ENCODE assay signal across 12 mouse cellular contexts in genomic region chr9:65164870-65165269, GRCm38 (mm10). TPM values are rescaled to one million over a fixed set of nuclear protein-coding genes. Genes with fewer than 3 reads are reported as not detected.
DNase-seq lines count a peak whose midpoint lies in the region; ATAC-seq and TF ChIP-seq lines count a peak whose summit lies in the region.
"Had no signal": no experiment of that assay in that cellular context is flagged by ENCODE, and none has a peak within 500 bp of the region (broad histone marks: within the 10 kb centered on the region; RNA-seq: fewer than 3 reads in every experiment).

No protein-coding gene starts in this region.

- H3K27ac ChIP-seq in bone marrow, adult 2 months (ENCODE audit: control insufficient read depth, insufficient read depth, low read depth, low read length, poor library complexity) = no peak overlapping the region
- H3K27ac ChIP-seq in stomach, postnatal 0 days (replicated peaks) = no peak overlapping the region
- no peak overlapping the region for H3K27ac ChIP-seq in heart, embryonic 11.5 days (ENCODE audit: low read depth, low read length)
- H3K27ac ChIP-seq: forebrain, embryonic 15.5 days; heart, embryonic 15.5 days; limb, embryonic 13.5 days had no signal

- H3K4me3 ChIP-seq in bone marrow, adult 2 months (replicated peaks; ENCODE audit: control insufficient read depth, low read depth, low read length) = no peak overlapping the region
- no peak overlapping the region for H3K4me3 ChIP-seq in stomach, postnatal 0 days (ENCODE audit: low read depth, low read length)
- H3K4me3 ChIP-seq in heart, embryonic 11.5 days (ENCODE audit: low read depth, low read length) = no peak overlapping the region
- H3K4me3 ChIP-seq: forebrain, embryonic 15.5 days; heart, embryonic 15.5 days; limb, embryonic 13.5 days had no signal

- no peak overlapping the region for H3K4me2 ChIP-seq in stomach, postnatal 0 days (replicated peaks; ENCODE audit: low read depth)
- H3K4me2 ChIP-seq in heart, embryonic 11.5 days = no peak overlapping the region
- H3K4me2 ChIP-seq: forebrain, embryonic 15.5 days; heart, embryonic 15.5 days; limb, embryonic 13.5 days had no signal

- no peaks in the 10 kb centered on the region for H3K9me3 ChIP-seq in stomach, postnatal 0 days (ENCODE audit: control insufficient read depth, low read length)
- no peaks in the 10 kb centered on the region for H3K9me3 ChIP-seq in heart, embryonic 11.5 days (replicated peaks; ENCODE audit: control insufficient read depth, low read length)
- H3K9me3 ChIP-seq: forebrain, embryonic 15.5 days; heart, embryonic 15.5 days; limb, embryonic 13.5 days had no signal

- H3K36me3 ChIP-seq in stomach, postnatal 0 days (ENCODE audit: control insufficient read depth, insufficient read depth, low read length) = no peaks in the 10 kb centered on the region
- H3K36me3 ChIP-seq in heart, embryonic 11.5 days (ENCODE audit: control insufficient read depth, insufficient read depth, low read length) = no peaks in the 10 kb centered on the region
- H3K36me3 ChIP-seq: forebrain, embryonic 15.5 days; heart, embryonic 15.5 days; limb, embryonic 13.5 days had no signal

- TF ChIP-seq CTCF in bone marrow, adult 2 months (IDR thresholded peaks at IDR 0.05; ENCODE audit: control insufficient read depth, insufficient read depth, low read length) = 0 out of 2 replicates have a peak, but pooled peaks have one; percentile 14
- TF ChIP-seq CTCF in stomach, postnatal 0 days (IDR thresholded peaks at IDR 0.05; ENCODE audit: low read depth) = peak; percentile 75

- H3K4me1 ChIP-seq in bone marrow, adult 2 months (ENCODE audit: control insufficient read depth, insufficient read depth, low read length) = no peaks in the 10 kb centered on the region
- H3K4me1 ChIP-seq in stomach, postnatal 0 days (replicated peaks; ENCODE audit: control insufficient read depth, insufficient read depth) = peaks cover 4% of the 10 kb centered on the region; the same call in 1 of the 2 replicates
- peaks cover 6% of the 10 kb centered on the region; the same call in 1 of the 2 replicates for H3K4me1 ChIP-seq in heart, embryonic 11.5 days (ENCODE audit: control insufficient read depth, insufficient read depth, low read length)

- H3K27me3 ChIP-seq in stomach, postnatal 0 days (ENCODE audit: control insufficient read depth, insufficient read depth, low read length) = peaks cover 16% of the 10 kb centered on the region
- peaks cover 22% of the 10 kb centered on the region for H3K27me3 ChIP-seq in heart, embryonic 11.5 days (ENCODE audit: control insufficient read depth, insufficient read depth, low read length)
- H3K27me3 ChIP-seq: forebrain, embryonic 15.5 days had no signal

- DNase-seq in kidney, postnatal 14 days = peak; percentile 36
- DNase-seq in kidney, adult 18-20 months = no peak
- DNase-seq in thymus, postnatal 0 days (ENCODE audit: low spot score) = peak; percentile 25
- DNase-seq in thymus, postnatal 25 days = no peak
- no peak for DNase-seq in stomach, postnatal 0 days (ENCODE audit: low spot score)
- DNase-seq: cerebellum, adult 18-20 months had no signal

- no peak for TF ChIP-seq EP300 in stomach, postnatal 0 days (optimal IDR thresholded peaks at IDR 0.05)

- no peak overlapping the region for H3K9ac ChIP-seq in stomach, postnatal 0 days (ENCODE audit: low read length)
- H3K9ac ChIP-seq in heart, embryonic 11.5 days (ENCODE audit: low read depth, low read length) = no peak overlapping the region
- H3K9ac ChIP-seq: forebrain, embryonic 15.5 days; heart, embryonic 15.5 days; limb, embryonic 13.5 days had no signal

- 17% methylated on average over 1 of the region's 1 CpGs for WGBS in bone marrow, adult 2 months
- WGBS in stomach, postnatal 0 days = 22% methylated on average over 1 of the region's 1 CpGs
- WGBS in heart, embryonic 11.5 days (ENCODE audit: insufficient replicate concordance) = 13% methylated on average over 1 of the region's 1 CpGs

- no peak for ATAC-seq in stomach, postnatal 0 days (ENCODE audit: low FRiP score, low TSS enrichment)
- ATAC-seq in frontal cortex, adult (ENCODE audit: low TSS enrichment) = no peak
- no peak for ATAC-seq in heart, embryonic 11.5 days (replicated peaks; ENCODE audit: insufficient number of reproducible peaks, low FRiP score, low TSS enrichment)
- ATAC-seq: forebrain, embryonic 15.5 days had no signal

- TF ChIP-seq POLR2A in bone marrow, adult 2 months (IDR thresholded peaks at IDR 0.05; ENCODE audit: borderline replicate concordance, control insufficient read depth, low read depth, low read length) = no peak

RNA-seq across cellular contexts. Expression of gene Igdcc3, which starts 23.9 kb away (rescaled TPM):
- polyA plus RNA-seq in thymus, postnatal 0 days (2015; fragmentation: Nextera tagmentation; extraction: Ambion mirVana) = 0.09 TPM in 1 of 2 replicates, not detected in the other
- polyA plus RNA-seq in bone marrow, adult 2 months (2011; ENCODE audit: insufficient read depth, insufficient read length, low replicate concordance, missing spikeins) = not detected in 2 replicates
- 0.32 and 0.35 TPM in 2 replicates for polyA plus RNA-seq in stomach, postnatal 0 days (2015; fragmentation: Nextera tagmentation; extraction: Ambion mirVana)
- 6.3 and 6.8 TPM in 2 replicates for polyA plus RNA-seq in heart, embryonic 11.5 days (2014; fragmentation: Nextera tagmentation; extraction: Ambion mirVana)

RNA-seq across cellular contexts. Expression of gene Parp16, which starts 30.3 kb away (rescaled TPM):
- polyA plus RNA-seq in thymus, postnatal 0 days (2015; fragmentation: Nextera tagmentation; extraction: Ambion mirVana) = 6.0 and 7.3 TPM in 2 replicates
- 4.3 and 7.0 TPM in 2 replicates for polyA plus RNA-seq in bone marrow, adult 2 months (2011; ENCODE audit: insufficient read depth, insufficient read length, low replicate concordance, missing spikeins)
- polyA plus RNA-seq in stomach, postnatal 0 days (2015; fragmentation: Nextera tagmentation; extraction: Ambion mirVana) = 5.0 TPM in 2 replicates
- 4.6 and 5.0 TPM in 2 replicates for polyA plus RNA-seq in heart, embryonic 11.5 days (2014; fragmentation: Nextera tagmentation; extraction: Ambion mirVana)

Comparison
In these comparisons a context has a peak if more than half of its experiments do, and no peak if none do; other contexts are left out.
1. DNase-seq: peak in kidney, postnatal 14 days (single experiment) and thymus, postnatal 0 days (single experiment); none in kidney, adult 18-20 months (single experiment), thymus, postnatal 25 days (single experiment) and stomach, postnatal 0 days (single experiment).